Mouse (Mus musculus) MEL-GATA-1-ER (cell line): ENCODE measurements around the gene Senp3.

ENCODE experiments used
- DNase-seq: peaks from one replicate; pipeline ENCODE4 v3.0.0-alpha.2; 2012; ENCODE audit warnings: low read depth; ENCODE audit errors: extremely low read depth

The Senp3 gene

DNA sequence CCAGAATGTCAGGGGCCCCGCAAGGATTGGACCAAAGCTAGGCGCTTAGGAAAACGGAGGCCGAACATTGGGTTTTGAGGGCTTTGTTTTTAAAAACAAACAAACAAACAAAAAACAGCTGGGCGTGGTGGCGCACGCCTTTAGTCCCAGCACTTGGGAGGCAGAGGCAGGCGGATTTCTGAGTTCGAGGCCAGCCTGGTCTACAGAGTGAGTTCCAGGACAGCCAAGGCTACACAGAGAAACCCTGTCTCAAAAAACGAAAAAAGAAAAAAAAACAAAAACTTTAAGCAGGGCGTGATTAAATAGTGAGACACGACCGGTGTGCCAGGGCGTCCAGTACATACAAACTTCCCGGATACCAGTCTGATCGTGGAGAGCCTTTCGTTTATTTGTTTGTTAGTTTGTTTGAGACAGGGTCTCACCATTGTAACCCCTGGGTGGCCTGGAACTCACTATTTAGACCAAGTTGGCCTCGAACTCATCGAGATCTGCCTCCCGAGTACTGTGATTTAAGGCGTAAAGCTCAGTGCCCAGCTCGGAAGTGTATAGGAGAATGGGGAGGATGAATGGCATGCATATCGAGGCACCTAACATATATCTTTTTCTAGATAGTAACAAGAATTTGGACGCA, 440 bp upstream of the Senp3 start:
- DNase-seq = no peak

DNA sequence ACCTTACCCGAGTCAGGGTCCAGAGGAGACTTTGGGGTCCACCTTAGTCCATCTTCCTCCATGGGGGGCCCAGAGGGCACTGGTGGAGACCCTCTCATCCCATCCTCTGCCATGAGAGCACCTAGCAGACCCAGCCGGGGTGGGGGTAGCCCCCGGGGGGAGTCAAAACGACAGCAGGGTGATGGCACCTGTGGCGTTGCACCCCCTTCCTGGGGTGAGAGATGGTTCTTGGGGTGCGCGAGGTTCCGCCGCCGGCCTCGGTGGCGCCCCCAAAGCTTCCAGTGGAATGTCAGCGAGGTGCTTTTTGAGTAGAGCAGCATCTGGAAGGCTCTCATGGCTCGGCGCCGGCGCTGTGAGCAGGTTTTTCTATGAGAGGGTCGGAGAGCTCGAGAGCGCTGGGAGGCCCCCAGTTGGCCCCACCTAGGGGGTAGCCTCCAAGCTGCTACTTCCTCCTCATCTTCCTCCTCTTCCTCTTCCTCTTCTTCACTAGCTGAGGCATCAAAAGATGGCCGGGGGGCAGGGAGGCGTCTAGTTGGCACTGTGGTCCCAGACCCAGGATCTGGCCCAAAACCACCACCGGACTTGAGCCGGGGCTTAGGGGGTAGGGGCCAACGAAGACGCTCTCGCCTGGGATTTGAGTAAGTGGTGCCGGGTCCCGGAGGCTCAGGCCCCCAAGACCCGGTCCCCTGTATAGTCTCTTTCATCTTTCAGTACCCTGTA, 1.6 kb downstream of the Senp3 start:
- no peak for DNase-seq

DNA sequence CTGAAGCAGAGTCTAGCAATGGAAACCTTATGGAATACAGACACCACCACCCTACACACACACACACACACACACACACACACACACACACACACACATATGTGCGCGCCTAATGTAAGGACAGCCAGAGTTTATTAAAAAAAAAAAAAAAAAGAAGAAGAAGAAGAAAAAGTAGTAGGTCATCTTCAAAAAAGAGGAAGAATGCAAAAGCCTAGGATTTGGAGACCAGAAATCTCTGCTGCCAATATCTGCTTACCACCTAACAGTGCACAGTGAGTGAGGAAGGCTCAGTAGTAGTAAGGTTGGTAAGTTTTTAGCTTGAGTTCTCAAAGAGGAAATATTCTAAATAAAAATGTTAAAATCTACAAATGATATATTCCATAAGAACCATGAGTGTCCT, 2.7 kb downstream of the Senp3 start:
- DNase-seq = no peak

DNA sequence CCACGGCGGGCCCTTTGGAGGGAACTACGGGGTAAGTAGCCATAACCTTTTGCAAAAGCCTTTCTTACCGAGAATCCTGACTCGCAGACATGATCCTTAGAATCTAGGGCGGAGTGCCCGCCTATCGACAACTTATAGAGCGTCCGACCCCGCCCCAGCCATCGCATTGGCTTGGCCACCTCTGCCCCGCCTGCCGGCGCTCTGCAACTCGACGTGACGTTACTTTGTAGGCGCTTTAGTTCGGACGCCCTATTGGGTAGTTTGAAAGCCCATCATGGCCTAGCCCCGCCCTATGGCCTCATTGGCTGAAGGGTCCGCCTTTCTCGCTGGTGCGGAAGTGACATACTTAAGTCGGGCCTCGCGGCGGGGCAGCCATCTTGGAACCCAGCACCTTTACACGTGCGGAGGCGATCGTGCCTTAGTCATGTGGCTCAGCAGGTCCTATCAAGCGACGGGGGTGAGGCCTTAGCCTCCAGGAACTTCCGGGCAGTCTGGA, 9.6 kb downstream of the Senp3 start, which contains the start of gene Eif4a1:
Eif4a1 (minus strand) TSS at position 213 of the 496 bp plus-strand sequence.
- DNase-seq = peak; percentile 99

DNA sequence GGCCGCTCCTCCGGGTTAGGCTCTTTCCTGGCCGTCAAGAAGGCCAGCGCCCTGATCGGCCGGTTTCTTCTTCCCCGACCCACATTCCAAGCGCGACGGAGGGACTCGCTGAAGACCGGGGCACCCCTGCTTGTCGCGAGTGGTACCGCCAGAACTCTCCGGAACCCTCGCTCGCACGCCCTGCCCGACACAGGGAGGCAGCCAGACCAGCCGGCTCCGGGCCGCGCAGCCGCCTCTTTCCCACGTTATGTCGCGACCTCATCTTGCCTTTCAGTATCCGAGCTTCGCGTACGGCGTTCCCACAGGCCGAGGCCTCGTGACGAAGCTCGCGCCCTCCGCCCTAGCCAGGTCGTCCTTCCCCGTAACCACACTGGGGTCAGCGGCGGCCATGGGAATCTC, 10.2 kb downstream of the Senp3 start:
- no peak for DNase-seq

DNA sequence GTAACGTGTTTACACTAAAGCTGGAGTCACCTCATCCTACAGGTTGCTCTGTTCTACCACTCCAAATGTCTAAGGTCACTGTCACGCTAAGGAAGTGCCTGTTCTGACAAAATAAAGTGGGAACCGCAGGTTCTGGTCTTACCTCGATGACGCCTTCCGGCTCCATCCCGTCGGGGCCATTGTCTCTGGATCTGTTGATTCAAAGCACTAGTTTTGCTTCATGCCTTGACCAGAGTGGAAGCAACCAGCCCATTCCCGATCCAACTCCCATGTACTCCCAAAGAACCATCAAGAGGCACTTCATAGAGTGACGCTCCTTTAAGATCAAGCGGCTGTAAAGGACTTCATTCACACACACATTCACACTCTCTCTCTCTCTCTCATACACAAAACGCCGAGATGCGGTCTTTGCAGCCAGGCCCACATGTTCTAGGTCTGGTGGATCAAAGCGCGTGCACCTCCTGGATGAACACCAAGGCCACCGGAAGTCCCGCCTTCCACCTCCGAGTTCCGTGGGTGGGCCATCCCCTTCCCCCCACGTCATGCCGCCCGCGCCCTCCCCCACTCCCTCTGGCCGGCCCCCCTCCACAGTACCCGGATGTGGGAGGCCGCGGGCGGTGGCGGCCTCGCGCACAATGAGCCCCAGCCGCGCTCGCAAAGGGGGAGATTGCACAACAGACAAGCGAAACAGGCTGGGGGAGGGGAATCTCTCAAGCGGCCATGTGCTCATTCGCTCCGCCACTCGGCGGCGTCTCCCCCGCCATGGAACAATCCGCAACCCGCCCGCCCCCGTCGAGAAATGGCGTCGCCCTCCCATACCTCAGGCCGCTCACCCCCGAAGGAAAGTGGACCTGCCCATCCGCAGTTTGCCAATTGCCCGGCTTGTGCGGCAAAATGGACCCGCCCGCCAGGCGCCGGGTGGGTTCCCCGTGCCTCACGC, 10.8 kb downstream of the Senp3 start:
- peak; percentile 72 for DNase-seq

DNA sequence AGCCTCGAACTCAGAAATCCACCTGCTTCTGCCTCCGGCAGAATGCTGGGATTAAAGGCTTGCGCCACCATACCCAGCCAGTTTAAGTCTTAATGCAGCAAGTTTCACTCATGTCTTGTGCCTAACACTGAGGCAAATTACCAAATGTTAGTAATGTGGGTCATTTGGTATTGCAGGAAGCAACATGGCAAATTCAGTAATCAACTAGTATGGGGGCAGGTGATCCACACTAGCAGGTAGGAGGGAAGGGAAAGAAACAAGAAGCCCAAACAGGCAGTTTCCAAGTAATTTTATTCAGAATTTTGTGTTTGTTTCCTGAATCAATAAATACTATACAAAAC, 15.2 kb downstream of the Senp3 start:
- DNase-seq = no peak

DNA sequence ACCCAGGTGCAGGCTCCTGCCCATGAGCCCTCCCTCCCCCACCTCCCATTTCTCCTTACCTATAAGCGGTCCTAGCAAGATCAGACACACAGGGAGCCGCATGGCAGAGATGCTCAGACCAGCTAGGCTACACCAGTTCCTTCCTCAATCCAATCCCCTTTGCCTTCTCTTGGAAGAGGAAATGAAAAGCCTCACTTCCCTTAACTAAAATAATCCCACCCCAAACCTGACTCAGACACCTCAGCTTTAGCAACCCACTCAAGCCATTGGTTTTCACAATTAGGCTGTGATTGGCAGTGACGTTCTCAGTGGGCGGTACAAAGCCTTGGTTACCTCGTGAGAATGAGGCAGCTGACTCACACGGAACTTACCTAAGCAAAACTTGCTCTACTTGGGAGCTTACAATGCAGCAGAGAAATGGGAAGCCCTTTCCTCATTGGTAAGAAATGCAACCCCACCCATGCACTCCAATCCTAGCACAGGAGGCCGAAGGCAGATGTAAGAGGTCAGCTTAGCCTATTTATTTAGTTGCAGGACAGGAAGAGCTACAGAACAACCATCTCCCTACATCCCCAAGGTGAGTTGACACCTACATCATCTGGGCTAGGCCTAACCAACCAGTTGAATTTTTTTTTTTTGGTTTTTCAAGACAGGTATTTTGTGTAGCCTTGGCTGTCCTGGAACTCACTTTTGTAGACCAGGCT, 15.8 kb downstream of the Senp3 start, which contains the start of gene Cd68:
Cd68 (minus strand) TSS at position 193 of the 704 bp plus-strand sequence.
- peak; percentile 94 for DNase-seq

DNA sequence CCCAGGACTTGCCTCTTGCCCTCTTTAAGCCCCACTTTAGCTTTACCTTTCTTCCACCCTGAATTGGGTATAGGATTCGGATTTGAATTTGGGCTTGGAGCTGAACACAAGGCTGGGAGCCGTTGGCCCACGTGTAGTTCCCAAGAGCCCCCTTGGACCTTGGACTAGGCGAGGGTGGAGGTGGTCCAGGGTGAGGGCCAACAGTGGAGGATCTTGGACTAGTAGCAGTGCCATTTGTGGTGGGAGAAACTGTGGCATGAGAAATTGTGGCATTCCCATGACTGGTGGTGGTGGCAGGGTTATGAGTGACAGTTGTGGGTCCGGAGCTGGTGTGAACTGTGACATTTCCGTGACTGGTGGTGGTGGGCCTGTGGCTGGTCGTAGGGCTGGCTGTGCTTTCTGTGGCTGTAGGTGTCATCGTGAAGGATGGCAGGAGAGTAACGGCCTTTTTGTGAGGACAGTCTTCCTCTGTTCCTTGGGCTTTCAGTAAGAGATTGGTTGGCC, 16.4 kb downstream of the Senp3 start:
- no peak for DNase-seq

DNA sequence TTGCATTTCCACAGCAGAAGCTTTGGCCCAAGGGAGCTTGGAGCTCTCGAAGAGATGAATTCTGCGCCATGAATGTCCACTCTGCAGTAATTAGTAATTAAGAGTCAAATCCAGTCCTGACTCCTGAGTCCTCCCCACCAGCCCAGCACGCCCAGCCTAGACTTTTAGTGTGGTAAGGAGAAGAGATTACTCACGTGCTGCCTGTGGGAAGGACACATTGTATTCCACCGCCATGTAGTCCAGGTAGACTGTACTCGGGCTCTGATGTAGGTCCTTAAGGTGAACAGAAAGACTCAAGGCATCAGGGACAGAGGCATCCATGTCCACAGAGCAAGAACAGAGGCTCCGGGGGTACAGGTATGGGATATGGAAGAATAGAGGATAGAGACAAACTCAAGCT, 17.0 kb downstream of the Senp3 start:
- DNase-seq = no peak

DNA sequence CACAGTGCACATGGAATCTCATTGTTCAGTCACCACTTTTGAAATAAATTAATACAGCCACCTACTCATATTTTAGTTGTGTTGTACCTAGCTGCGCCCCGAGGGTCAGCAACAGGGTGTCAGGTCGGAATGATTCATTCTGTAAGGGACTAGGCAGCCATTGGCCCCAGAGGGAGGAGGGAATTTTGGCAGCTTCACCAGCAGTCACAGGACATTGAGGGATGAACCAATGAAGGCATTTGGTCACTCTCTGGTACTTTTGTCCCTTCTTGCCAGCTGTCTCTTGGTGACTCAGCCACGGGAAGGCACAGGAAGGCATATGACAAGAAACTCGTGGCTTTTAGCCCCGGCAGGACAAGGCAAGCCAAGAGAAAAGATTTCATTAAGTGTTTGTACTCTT, 18.1 kb downstream of the Senp3 start:
- no peak for DNase-seq

DNA sequence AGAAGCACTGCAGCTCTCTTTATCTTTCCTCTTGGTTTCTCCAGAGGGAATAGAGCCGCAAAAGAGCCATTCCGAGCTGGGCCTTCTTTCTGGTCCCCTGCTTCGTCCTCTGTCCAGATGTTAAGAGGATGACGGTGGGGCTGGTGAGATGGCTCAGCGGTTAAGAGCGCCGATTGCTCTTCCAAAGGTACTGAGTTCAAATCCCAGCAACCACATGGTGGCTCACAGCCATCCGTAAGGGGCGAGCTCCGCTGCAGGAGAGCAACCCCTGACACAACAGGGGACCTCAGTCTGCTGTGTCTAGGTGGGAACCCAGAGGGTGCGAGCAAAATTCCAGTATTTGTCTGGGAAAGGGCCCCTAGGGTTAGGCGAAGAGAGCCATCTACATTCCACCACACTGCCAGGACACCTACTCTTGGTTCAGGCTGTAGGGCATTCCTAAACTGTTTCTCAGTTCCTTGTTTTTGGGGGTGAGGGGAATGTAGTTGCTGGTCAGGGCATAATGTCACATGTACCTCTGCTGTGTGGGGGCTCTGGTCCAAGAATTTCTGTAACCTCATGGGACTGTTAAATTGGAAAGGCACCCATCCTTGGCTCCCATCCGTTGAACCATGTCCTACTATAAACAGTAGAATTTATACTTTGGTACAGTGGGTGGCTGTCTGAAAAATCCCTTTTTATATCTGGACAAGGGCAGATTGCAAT, 18.8 kb downstream of the Senp3 start:
- DNase-seq = no peak

DNA sequence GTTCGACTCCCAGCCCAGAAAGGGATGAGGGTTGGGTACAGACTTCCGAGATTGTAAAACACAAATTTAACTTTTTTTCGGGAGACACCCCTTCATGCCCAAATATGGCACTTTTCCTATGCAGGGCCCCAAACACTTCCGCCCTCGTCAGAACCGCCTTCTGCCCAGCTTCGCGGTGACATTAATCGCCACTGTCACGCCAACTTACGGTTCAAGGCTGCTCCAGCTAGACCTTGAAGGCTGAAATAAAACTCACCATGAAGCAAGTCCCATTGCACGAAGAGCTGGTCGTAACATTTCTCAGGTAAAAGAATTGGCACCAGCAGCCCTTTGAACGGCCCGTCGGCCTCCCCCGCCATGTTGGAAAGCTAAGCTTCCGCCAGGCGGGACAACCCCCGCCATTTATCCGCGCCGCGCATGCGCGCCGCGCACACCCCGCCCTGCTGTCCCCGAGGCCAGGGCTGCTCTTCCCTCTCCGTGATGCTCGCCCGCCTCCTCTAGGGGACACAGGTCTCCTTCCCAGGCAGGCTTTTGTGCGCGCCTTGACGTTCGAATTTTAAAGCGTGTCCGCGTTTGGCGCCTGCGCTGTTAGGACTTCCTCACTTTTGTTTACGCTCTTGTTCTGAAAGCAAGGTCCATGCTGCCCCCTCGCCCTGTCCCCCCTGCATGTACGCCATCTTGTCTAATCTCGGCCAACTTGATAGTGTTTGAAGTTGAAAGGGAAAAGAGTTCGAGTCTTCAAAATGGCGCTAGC, 19.5 kb downstream of the Senp3 start, which contains the start of gene Mpdu1:
Mpdu1 (minus strand) TSS at position 430 of the 754 bp plus-strand sequence.
- peak; percentile 91 for DNase-seq

DNA sequence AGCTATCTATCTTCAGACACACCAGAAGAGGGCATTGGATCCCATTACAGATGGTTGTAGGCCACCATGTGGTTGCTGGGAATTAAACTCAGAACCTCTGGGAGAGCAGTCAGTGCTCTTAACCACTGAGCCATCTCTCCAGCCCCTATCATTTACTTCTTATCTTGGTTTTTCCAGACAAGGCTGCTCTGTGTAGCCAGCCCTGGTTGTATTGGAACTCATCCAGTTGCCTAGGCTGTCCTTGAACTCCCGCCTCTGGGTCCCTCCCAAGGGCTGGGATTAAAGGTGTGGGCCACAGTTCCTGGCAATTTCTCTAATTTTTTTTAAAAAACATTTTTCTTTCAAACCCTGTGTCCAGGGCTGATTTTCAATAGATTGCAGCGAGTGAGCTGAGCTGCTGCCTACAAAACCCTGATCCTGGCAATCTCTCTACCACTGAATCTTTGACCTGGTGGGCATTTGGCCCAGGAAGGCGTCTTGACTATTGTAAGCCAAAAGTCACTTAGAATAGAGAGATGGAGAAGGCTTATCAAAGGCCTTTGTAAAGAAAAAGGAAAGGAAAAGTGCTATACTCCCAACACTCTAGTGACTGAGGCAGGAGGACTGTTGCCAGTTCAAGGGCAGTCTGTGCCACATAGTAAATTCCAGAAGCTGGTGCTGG, 20.5 kb downstream of the Senp3 start:
- DNase-seq = no peak

DNA sequence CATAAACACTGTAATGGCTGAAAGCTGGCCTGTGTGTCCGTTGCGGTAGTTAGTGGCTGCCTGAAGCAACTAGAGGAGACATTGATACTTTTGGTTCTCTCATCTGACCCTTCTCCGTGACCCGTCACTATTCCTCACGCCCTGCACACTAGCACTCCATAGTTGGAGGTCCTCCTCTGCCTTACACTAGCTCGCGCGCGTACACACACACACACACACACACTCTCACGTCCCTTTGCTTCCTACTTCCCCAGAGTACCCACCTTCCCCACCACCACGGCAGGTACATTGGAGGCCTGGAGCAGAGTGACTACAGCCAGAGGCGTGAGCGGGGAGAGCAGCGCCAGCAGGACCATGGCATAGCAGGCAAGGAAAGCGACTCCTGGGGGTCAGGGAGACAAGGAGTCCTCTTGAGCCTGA, 24.4 kb downstream of the Senp3 start:
- DNase-seq = no peak

DNA sequence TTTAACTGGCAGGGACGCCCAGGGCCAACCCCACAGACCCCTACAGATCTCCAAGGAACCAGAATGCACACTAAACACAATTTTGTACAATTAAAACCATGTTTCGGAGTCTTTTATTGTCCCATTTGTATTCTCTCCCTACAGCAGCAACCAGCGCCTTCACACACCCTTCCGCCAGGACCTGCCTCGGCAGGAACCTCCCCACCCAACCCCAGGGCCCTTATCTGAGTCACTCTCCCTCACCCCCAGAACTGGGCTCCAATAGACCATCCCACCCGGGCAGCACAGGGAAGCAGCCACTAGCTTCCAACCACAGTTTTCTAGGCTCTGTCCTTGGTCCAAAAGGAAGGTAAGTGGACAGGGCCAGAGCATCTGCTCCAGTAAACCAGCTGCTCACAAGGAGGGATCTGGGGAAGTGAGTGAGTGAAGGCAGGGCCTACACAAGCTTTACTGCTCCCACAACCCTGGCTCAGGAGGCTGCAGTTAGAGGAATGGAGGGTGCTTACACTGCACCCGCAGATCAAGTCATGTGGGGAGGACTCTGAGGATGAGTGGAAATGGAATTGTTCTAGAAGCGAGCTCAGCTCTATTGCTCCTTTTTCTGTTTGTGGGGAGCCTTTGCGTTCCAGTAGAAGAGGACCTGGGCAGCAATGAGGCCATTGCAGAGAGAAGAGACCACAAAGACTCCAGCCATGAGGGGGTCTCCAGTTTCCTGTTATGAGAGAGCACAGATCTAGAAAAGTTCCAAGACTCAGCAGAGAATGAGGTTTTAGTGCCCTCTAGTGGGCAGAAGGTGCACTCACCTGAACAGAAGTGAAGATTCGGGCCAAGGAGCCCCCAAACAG, 25.0 kb downstream of the Senp3 start:
- DNase-seq = no peak

DNA sequence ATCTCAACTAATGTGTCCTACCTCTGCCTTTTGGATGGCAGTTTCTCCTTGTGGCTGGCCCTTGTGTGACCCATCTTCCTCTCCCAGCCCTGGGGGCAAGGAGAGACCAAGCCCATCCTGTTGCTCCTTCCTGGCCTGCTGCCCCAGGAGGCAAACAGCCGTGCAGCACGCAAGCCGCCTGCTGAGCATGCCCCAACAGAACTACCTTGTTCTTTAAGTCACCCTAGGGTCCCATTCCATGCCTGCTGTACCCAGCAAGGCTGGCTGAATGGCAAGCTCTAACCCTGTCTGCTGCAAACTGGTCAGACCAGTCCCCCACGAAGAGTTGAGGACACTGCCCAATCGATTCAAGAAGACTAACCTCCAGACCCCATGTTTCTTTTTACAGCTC, 25.8 kb downstream of the Senp3 start:
- DNase-seq = no peak
